Mouse (Mus musculus) fibroblast of lung, adult 2 months (primary cell): ENCODE measurements around the gene Vmp1.

ENCODE experiments used
- DNase-seq: peaks from one replicate; pipeline ENCODE4 v3.0.0-alpha.2; 2011; ENCODE audit warnings: low read depth

Gene Vmp1

DNA sequence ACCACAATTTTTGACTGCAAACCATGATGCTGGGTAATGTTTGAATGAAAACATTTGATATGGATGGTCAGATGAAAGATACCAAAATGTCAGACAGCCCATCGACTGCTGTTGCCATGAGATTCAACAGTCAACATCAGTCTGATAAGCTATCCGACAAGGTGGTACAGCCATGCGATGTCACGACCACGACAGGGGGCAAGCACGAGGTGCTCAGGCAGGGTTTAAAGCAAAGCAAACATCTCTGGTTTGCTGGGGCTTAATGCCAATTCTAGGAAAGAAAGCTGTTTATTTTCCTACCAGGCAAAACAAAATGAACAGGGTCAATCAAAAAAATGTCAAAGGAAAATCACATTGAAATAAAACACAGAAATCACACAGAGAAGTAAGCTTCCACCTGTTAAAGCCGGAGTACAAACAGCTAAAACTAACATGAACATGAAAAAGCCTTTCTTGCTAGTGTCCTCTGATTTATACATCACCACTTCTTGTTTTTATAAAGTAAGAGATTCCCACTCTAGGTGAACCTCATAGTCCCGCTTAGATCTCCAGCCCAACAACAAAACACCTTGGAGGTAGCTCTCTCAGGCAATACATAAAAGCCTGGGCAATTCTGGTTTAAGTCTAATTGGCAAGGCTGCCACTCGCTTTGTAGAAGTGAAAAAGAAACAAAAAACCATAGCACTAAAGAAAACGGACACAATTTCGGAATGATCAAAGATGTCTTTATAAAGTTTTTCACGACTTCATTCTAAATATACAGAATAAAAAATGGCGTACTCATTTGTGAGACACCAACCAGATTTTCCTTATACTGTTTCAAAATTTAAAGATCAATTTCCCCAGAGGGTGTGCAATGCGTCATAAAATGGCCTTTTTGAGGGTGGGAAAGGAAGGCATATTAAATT is 99.4 kb downstream of the Vmp1 start:
- DNase-seq = no peak

GRCm38 (mm10) chr11:86583313-86583825 is 100.3 kb downstream of the Vmp1 start:
- no peak for DNase-seq

DNA sequence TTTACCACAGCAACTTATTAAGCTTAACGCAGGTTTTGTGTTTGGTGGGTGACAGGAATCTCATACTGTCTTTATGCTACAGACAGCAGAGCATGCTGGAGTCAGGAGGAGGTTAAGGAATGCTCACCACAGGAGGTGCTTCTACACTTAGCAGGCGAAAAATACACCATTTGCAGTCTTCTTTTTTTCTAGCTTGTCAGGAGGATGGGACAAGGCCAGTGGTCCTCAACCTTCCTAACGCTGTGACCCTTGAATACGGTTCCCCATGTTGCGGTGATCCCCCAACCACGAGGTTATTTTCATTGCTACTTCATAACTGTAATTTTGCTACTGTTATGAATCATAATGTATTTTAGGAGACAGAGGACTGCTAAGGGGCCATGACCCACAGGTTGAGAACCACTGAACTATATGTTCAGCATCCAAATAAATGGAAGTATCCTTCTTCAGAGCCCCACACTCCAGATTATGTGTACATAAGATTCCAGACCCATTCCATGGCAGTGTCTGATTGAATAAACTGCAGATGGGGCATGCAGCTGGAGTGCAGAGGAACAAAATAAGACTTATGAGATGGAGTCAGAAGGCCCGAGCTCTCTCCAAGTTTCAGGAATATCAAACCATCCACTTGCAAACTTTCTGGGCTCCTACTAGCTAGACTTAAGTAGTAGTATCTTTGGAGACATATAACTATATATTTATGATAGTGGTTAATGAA is 100.9 kb downstream of the Vmp1 start:
- DNase-seq = no peak

DNA sequence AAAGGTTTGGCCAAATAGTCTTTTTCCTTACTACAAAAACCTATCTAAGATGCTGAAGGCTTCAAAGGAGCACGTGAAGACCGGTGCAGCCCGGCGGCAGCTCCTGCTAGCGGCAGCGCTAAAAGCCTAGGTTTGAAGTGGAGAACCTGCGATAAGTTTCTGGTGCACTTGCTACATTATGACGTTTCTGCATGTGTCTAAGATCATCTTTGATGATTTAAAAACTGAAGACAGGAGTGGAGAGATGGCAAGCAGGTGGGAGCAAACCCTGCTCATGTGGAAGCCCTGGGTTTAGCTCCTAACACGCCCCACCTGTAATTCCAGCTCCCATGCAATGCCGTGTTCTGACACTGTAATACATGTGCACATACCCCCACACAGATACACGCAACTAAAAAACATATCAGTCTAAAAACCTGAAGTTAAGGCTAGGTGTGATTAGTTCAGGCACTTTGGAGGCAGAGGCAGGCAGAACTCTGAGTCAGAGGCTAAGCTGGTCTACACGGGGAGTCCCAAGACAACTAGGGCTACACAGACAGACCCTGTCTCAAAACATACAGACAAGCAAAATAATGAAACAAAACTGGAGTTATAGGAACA is 101.6 kb downstream of the Vmp1 start:
- no peak for DNase-seq

GRCm38 (mm10) chr11:86581250-86581753 is 102.3 kb downstream of the Vmp1 start:
- no peak for DNase-seq

DNA sequence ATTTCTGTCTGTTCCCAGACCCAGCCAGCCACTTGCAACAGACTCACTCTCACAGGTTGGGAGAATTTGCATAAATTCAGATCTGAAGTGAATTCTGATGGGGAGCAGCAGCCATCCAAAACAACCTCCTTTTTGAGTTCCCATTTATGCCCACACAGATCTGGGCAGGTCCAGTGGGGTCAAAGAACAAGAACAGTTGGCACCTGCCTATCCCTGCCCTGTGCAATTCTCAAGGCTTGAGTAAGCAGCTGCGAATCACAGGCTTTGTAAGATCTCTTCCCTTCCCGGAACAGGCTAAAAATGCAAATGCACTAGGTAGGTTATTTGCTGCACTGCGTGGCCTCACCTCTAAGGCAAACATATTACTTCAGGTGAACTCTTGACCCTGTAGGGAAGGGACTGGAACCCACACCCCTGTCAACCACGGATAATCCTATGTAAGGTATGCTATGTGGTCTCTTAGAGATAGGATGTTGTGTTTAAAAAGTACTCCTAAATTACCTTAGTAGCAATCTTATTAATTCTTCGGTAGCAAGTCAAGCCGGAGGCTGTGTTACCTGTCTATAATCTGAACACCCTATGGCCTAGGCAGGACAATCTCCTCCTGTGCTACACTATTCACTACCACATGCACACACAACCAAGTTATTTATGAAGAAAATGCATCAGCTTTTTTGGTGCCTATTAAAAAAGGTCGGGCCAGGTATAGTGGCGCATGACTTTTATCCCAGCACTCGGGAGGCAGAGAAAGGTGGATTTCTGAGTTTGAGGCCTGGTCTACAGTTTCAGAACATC is 103.1 kb downstream of the Vmp1 start:
- DNase-seq = no peak

- no peak for DNase-seq
Measured at GRCm38 (mm10) chr11:86579731-86580318, 103.8 kb downstream of the Vmp1 start.

GRCm38 (mm10) chr11:86578809-86579730 is 104.6 kb downstream of the Vmp1 start:
- DNase-seq = no peak

DNA sequence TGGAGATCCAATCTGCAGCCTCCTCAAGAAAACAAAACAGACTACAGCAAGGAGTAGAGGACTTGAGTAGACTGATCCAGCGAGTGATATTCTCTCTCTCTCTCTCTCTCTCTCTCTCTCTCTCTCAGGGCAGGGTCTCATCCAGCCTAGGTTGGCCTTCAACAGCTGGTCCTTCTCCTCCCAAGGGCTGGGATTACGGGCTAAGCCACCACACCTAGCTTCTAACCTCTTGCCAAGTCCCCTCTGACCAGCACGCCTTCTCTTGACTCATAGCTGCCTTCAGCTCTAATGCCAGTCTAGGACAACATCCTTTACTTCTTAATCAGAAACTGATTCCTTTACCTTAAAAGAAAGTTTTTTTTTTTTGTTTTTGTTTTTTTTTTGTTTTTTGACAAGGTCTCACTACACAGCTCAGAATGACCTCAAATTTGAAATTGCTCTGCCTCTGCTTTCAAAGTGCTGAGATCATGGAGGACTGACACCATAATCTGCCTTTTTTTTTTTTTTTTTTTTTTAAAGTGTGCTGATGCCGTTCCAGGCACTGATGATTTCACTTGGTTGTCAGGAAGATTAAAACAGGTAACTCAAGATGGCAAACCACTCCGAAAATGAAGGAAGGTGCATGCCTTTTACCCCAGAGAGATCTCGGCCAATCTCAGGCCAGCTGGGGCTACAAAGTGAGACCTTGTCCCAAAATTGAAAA is 105.4 kb downstream of the Vmp1 start:
- no peak for DNase-seq

DNA sequence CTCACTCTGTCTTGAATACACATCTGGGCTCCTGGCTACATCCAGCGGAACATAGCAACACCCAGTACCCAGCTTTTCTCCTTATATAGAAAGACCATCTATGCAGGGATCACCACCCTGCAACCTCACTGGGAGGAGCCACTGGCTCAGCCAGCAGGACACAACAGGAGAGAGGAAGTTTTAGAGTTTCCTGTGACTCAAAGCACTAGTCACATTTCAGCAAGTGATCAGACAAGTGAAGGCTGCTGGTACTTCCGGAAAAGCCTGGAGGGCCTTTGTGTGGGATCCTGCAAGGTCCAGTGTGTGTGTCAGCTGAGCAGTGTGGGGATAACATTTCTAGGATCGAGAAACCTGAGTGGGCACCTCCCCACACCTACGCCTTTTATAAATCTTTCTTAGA is 106.4 kb downstream of the Vmp1 start:
- no peak for DNase-seq

DNA sequence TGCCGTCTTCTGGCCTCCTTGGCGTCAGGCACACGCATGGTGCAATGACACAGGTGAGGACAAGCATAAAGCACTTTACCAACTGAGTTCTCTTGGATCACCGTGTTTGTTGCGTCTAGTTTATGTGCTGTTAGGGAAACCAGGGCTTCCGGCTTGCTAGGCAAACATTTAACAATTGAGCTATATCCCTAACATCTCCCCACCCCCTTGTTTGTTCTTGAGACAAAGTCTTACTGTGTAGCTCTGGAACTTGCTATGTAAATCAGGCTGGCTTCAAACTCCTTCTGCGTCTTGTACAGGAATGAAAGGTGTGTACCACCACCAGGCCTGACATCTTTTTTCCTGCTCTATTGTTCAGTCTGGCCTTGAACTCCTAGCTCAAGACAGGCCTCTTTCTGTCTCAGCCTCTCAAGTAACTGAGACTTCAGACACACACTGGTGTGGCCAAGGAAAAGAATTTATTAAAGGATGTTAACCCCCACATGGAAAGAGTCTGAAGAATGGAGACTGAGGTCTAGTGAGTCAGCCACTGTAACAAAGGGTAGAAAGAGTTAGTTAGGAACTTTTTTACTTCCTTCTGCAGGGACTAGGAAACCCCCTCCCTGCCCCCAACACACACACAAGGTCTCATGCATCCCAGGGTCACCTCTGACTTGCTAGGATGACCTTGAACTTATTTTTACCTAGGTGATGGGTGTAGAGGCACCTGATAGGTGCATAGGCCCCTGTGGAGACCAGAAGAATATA is 107.8 kb downstream of the Vmp1 start:
- no peak for DNase-seq

DNA sequence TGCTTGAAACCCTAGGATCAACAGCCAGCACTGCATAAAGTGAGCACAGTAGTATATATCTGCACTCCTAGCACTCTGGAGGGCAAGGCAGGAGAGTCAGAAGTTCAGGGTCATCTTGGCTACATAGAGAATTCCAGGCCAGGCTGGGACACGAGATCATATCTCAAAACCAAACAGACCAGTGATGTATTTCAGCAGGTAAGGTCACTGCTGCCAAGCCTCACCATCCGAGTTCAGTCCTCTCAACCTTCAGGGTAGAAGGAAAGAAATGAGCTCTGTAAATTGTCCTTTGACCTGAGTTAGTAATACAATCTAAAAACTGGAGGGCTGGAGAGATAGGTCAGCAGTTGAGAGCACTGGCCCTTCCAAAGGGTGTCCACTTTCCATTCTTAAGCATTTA is 109.2 kb downstream of the Vmp1 start:
- no peak for DNase-seq

DNA sequence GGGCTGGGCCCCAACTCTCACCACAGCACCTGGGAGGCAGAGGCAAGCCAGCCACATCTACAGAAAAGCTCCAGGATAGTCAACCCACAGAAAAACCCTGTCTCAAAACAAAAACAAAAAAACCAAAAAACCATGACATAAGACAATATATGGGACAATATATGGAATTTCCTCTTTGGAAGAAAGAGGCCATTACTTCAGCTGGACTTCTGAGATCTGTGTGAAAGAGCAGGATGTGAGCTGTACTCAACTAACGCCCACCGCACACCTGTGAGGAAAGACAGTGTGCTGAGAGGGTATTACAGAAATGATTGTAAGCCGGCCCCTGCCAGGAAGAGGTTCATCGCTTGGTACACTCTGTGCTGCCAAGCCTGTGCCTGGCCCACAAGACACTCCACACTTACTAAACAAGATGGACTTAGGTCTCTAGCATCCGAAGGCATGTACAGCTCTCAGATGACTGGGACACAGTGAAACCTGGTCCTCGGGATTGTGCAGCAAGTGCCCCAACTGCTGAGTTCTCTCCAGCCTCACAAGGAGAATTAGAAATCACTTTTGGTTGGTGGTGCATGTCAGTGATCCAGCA is 109.9 kb downstream of the Vmp1 start:
- no peak for DNase-seq

- DNase-seq = no peak
Measured at GRCm38 (mm10) chr11:86572623-86573022, 111.0 kb downstream of the Vmp1 start.

DNA sequence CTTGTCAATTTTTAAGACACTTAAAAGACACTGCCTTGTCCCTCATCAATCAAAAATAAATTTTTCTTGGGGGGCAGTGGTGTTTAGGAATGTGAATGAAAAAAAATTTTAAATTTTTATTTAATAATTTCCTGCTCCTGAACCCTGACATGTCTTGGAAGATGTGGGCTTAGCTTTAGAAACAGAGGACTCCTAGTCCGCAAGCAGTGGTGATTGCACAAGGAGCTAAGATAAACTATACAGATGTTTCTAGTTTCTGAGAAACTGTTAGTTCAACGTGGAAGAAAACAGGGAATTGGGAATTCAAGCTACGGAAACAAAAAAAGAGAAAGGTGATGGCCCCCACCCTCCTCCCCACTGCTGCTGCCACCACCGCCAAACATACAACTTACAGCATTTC is 111.8 kb downstream of the Vmp1 start:
- no peak for DNase-seq

DNA sequence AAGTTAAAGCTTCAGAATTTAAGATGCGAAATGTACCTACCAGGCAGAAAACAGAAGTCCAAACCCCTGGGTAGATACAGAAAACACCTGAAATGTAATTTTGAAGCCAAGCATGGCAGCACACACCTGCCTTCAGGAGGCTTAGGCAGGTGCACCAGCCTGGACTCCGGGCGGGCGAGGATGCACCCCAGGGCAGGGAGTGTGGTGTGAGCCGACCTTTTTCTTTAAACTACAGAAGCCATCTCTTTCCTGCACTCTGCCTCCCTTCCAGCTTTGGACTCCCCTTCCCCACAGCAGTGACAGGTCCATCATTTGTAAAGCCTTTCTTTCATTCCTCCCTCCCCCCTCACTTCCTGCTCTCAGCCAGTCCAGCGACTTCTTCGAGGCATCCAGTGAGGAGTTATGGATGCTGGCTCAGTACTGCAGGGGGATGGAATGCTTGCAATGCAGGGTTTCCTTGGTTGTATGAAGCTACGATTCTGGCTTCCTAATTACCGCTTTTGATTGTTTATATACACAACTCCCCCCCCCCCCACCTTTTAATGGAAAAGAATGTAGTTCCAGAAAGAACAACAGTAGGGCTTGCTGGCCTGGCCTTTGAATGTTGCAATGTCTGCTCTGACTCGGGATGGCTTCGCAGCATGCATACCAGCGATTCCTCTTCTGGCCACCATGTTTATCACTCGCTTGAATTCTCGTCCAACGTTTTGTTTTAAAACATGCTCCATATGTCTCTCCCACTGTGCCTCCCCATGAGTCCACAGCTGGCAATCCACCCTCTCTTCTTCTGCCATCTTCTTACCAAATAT is 112.4 kb downstream of the Vmp1 start:
- no peak for DNase-seq

GRCm38 (mm10) chr11:86570261-86570746 is 113.3 kb downstream of the Vmp1 start:
- DNase-seq = peak; percentile 97
